Mouse (Mus musculus): Measurements from ENCODE around the gene Csdc2. TPM values are rescaled to one million over a fixed set of nuclear protein-coding genes. Genes with fewer than 3 reads are reported as not detected.
"Not testable (repeated sequence)": the region's sequence is repeated elsewhere in the genome, so short reads cannot be mapped to it uniquely, and the experiment has no call there.

Csdc2 gene
- polyA plus RNA-seq, 1 experiment from 2014 or later, result 7.0 TPM

DNA sequence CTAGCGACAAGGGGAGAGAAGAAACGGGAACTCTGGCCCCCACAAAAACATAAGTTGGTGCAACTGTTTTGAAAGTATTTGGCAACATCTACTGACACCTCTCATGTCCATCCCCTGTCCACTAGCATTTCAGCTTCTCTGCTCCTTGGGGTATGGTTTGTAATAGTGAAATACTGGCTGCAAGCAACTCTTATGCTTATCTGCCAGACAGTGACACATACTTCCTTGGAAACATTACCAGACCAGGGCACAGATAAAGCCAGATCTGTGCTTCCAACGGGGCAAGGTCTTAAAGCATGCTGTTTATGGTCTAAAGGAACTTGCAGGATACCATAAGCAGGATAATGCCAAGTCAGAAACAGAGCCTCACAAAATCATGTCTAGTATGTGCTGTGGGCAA lies 22.3 kb downstream of the Csdc2 start:
- H3K9ac ChIP-seq, result 0 out of 2 replicates have a peak overlapping the region, but pooled peaks have one; percentile 4
- no peaks in the 10 kb centered on the region for H3K9me3 ChIP-seq
- 56% methylated on average over 3 of the region's 3 CpGs for WGBS
- no peak overlapping the region for H3K27ac ChIP-seq (replicated peaks)
- peaks cover 16% of the 10 kb centered on the region; the same call in 1 of the 2 replicates for H3K4me1 ChIP-seq
- H3K36me3 ChIP-seq, result peaks cover 22% of the 10 kb centered on the region
- no peak for ATAC-seq (ENCODE audit: extremely low read depth, insufficient number of reproducible peaks, low FRiP score, low TSS enrichment)
- no peak overlapping the region for H3K4me2 ChIP-seq
- H3K4me3 ChIP-seq, result no peak overlapping the region
- no peaks in the 10 kb centered on the region for H3K27me3 ChIP-seq (replicated peaks)

DNA sequence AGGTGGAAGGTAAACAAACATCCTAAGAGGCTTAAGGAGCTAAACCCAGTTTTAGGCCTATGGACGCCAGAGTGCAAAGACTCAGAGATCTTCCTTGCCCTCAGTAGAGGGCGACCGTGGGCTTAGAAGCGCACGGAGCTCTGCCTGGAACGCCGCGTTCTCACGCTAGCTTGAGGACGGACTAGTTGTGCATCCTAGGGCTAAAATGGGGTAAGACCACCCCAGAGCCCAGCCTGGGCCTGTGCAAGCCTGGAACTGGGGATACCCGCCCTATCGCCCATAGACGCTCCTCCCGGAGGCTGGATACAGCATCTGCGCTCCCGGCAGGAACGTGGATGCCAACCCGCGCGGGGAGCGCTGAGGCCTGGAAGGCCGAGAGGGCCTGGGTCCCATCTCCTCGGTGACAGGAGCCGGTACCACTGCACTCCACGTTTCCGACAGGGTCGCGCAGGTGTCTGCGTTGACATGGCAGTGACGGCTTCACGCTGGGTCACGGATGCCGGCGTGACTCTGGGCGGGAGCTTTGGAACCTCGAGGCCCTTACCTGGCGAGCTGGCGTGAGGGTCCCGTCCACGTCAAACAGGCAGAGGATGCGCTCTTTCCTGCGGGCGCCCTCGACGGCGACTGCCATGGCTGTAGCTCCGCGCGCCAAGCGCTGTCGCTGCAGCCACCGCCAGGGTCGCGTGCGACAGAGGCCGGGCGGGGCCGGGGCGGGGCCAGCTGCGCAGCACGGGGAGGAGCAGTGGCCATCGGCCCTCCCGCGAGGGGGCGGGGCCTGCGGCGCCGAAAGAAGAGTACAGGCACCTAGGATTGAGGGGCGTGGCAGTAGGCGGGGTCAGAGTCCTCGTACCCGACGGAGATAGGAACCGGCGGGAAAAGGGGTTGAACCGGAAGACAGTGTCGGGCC lies 23.9 kb downstream of the Csdc2 start, which contains the start of gene Pmm1:
TSS of gene Pmm1 (minus strand) at position 760 of the 907 bp plus-strand sequence.
- Histone ChIP-seq H3K27ac (replicated peaks) (peak within 1 kb of the TSS; percentile 81), H3K9me3 (no peaks in the 10 kb centered on the region), H3K4me1 (peaks cover 16% of the 10 kb centered on the region; the same call in 1 of the 2 replicates), H3K36me3 (peaks cover 7% of the 10 kb centered on the region; the same call in 1 of the 2 replicates), H3K9ac (peak within 1 kb of the TSS; percentile 85), H3K4me3 (peak within 1 kb of the TSS; percentile 66), H3K27me3 (replicated peaks) (no peaks in the 10 kb centered on the region), H3K4me2 (peak within 1 kb of the TSS; percentile 98)
- under 1% methylated on average over 72 of the region's 77 CpGs for WGBS
- ATAC-seq (ENCODE audit: extremely low read depth, insufficient number of reproducible peaks, low FRiP score, low TSS enrichment), result peak; percentile 98

DNA sequence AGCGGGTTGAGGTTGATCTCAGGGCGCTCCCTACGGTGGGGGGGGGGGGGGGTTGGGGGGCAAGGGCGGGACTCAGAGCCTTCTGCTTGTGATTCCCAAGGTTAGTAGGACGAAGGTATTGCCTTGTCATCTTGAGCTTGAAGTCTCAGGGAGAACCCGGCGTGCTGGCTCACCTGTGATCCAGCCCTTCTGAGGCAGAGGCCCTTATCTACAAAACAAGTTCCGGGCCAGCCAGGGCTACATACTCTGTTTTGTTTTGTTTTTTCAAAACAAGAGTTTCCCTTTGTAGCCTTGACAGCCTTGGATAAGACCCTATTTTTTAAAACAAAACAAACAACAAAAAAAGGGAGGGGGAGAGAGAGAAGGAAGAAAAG lies 24.5 kb downstream of the Csdc2 start:
- Histone ChIP-seq H3K27ac (replicated peaks) (peak overlapping the region; percentile 32; the same call in 1 of the 2 replicates), H3K27me3 (replicated peaks) (no peaks in the 10 kb centered on the region), H3K4me2 (peak overlapping the region; percentile 98), H3K9ac (peak overlapping the region; percentile 64), H3K36me3 (0 out of 2 replicates have a peak, but pooled peaks cover 1% of the 10 kb centered on the region), H3K9me3 (no peaks in the 10 kb centered on the region), H3K4me3 (peak overlapping the region; percentile 66), H3K4me1 (peaks cover 16% of the 10 kb centered on the region; the same call in 1 of the 2 replicates)
- WGBS, result under 1% methylated on average over 5 of the region's 8 CpGs
- ATAC-seq (ENCODE audit: extremely low read depth, insufficient number of reproducible peaks, low FRiP score, low TSS enrichment), result no peak; the same call in 1 of the 2 replicates

DNA sequence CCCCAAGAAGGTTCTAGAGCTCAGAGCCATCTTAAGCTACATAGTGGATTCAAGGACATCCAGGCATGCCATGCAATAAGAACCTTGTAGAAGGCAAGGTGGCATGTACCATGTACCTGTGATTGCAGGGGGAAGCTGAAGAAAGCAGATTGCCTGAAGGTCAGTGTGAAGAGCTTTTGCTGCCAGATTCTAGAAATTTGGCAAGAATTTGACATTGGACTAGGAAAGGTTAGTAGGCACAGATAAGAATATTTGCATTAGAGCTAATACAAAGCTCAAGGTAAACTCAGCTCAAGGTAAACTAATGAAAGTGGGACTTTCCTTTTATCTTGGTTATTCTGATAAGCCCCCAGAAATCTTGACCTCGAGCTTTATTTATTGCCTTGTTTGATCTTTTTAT lies 27.7 kb downstream of the Csdc2 start:
- H3K27me3 ChIP-seq (replicated peaks), result no peaks in the 10 kb centered on the region
- ATAC-seq (ENCODE audit: extremely low read depth, insufficient number of reproducible peaks, low FRiP score, low TSS enrichment), result no peak
- no peak overlapping the region for H3K27ac ChIP-seq (replicated peaks)
- no peak overlapping the region for H3K4me3 ChIP-seq
- H3K4me1 ChIP-seq, result peaks cover 14% of the 10 kb centered on the region; the same call in 1 of the 2 replicates
- no peaks in the 10 kb centered on the region for H3K36me3 ChIP-seq
- no peak overlapping the region for H3K9ac ChIP-seq
- WGBS, result 45% methylated on average over 1 of the region's 1 CpGs
- H3K4me2 ChIP-seq, result no peak overlapping the region
- H3K9me3 ChIP-seq, result no peaks in the 10 kb centered on the region

DNA sequence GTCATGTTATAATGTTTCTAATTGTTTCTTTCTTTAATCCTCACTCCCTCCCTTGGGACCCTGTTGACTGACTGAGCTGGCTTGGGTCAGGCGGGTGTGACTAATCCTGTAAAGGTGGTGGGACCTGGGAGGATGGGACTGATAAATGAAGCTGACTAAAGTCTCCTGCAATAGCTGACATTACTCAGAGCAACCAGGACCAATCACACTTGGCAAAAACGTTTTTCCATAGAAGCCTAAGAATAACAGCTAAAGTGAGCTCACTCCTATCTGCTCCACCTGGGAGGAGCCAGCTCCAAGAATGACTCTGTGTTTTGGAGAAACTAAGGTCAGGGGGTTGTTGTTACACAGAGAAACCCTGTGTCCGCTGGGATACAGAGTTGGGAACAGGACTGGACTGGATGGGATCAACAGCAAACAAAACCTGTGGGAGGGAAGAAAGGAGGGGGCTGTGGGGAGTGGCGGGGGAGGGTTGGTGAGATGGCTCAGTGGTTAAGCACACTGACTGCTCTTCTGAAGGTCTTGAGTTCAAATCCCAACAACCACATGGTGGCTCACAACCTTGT lies 28.5 kb downstream of the Csdc2 start:
- no peak for ATAC-seq (ENCODE audit: extremely low read depth, insufficient number of reproducible peaks, low FRiP score, low TSS enrichment)
- H3K9me3 ChIP-seq, result no peaks in the 10 kb centered on the region
- H3K4me2 ChIP-seq, result no peak overlapping the region
- H3K27ac ChIP-seq (replicated peaks), result no peak overlapping the region
- 55% methylated on average over 4 of the region's 4 CpGs for WGBS
- no peak overlapping the region for H3K4me3 ChIP-seq
- no peaks in the 10 kb centered on the region for H3K36me3 ChIP-seq
- 0 out of 2 replicates have a peak, but pooled peaks cover 11% of the 10 kb centered on the region for H3K4me1 ChIP-seq
- H3K9ac ChIP-seq, result no peak overlapping the region
- H3K27me3 ChIP-seq (replicated peaks), result no peaks in the 10 kb centered on the region

DNA sequence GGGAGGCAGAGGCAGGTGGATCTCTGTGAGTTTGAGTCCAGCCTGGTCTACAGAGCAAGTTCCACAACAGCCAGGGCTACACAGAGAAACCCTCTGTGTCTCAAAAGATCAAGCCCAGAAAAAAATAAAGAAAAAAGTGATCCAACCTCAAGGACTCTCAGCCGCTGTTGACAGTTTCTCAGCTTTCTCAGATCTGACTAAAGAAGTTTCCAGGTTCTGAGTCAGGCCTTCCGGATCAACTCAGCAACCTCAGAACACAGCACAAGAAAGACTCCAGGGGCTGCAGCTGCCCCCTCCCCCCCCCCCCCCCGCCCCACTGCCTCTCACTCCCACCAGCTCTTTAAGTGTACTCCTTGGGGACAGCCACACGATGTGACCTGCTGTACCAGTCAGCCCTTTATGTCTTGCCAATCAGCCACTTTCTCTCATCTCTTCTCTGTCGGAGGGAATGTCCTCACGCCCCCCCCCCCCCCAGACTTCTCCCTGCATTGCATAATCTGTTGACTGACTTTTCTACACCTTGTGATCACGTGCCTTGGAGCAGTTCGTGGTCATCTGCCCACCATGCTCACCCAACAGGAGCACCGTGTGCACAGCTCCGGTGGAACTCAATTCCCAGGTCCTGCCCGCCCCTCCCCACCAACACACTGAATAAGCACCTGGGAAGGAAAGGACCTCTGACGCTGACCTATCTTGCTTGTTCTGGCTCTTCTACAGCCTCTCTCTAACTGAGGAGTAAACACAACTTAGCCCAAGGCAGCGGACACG lies 29.7 kb downstream of the Csdc2 start:
- H3K27ac ChIP-seq (replicated peaks), result no peak overlapping the region
- no peak for ATAC-seq (ENCODE audit: extremely low read depth, insufficient number of reproducible peaks, low FRiP score, low TSS enrichment)
- no peak overlapping the region for H3K9ac ChIP-seq
- H3K4me1 ChIP-seq, result 0 out of 2 replicates have a peak, but pooled peaks cover 8% of the 10 kb centered on the region
- H3K9me3 ChIP-seq, result no peaks in the 10 kb centered on the region
- H3K36me3 ChIP-seq, result no peaks in the 10 kb centered on the region
- WGBS, result 74% methylated on average over 13 of the region's 14 CpGs
- H3K27me3 ChIP-seq (replicated peaks), result no peaks in the 10 kb centered on the region
- no peak overlapping the region for H3K4me2 ChIP-seq
- H3K4me3 ChIP-seq, result no peak overlapping the region

DNA sequence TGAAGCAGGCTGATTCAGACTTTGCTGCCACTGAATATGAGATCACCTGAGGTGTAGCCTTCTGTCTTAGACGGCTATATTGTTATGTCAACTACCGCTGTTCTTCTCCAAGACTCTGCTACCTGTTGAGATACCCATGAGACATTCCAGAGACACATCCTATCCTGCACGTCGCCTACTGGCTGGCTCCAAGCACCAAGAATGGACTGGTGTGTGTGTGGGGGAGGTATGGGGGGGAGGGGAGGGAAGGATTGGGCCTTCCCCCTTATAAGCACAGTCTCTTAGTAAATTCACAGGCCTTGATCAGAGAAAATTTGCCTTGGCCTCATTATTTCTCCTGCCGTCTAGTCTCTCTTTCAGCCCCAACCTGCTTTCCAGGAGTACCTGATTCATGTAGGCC lies 31.3 kb downstream of the Csdc2 start:
- no peak overlapping the region for H3K4me2 ChIP-seq
- H3K9me3 ChIP-seq, result peaks cover 5% of the 10 kb centered on the region; the same call in 1 of the 2 replicates
- 0 out of 2 replicates have a peak, but pooled peaks cover 8% of the 10 kb centered on the region for H3K4me1 ChIP-seq
- H3K4me3 ChIP-seq, result no peak overlapping the region
- no peak overlapping the region for H3K27ac ChIP-seq (replicated peaks)
- H3K27me3 ChIP-seq (replicated peaks), result no peaks in the 10 kb centered on the region
- no peaks in the 10 kb centered on the region for H3K36me3 ChIP-seq
- WGBS, result 83% methylated on average over 5 of the region's 5 CpGs
- no peak overlapping the region for H3K9ac ChIP-seq
- no peak for ATAC-seq (ENCODE audit: extremely low read depth, insufficient number of reproducible peaks, low FRiP score, low TSS enrichment)

DNA sequence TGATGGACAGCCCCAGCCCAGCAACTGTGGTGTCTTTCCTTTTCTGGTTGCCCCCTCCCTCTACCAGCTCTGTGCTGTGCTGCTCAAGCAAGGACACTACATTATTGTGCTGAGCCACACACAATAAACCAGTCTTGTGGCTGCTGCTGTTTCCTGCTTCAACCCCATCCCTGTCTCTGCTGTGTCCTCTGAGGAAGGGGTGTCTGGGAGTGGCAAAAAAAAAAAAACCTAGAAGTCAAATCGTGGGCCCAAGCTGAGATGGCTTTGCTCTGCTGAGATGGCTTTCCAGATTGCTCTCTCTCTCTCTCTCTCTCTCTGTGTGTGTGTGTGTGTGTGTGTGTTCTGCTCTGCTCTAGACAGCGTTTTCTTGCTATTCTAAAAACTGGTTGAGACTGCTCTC lies 31.9 kb downstream of the Csdc2 start:
- H3K4me3 ChIP-seq, result no peak overlapping the region
- no peak for ATAC-seq (ENCODE audit: extremely low read depth, insufficient number of reproducible peaks, low FRiP score, low TSS enrichment)
- H3K27ac ChIP-seq (replicated peaks), result no peak overlapping the region
- H3K4me2 ChIP-seq, result no peak overlapping the region
- H3K4me1 ChIP-seq, result 0 out of 2 replicates have a peak, but pooled peaks cover 8% of the 10 kb centered on the region
- H3K36me3 ChIP-seq, result no peaks in the 10 kb centered on the region
- H3K9me3 ChIP-seq, result peaks cover 5% of the 10 kb centered on the region; the same call in 1 of the 2 replicates
- WGBS, result 43% methylated on average over 2 of the region's 2 CpGs
- H3K27me3 ChIP-seq (replicated peaks), result no peaks in the 10 kb centered on the region
- H3K9ac ChIP-seq, result no peak overlapping the region; the same call in 1 of the 2 replicates

DNA sequence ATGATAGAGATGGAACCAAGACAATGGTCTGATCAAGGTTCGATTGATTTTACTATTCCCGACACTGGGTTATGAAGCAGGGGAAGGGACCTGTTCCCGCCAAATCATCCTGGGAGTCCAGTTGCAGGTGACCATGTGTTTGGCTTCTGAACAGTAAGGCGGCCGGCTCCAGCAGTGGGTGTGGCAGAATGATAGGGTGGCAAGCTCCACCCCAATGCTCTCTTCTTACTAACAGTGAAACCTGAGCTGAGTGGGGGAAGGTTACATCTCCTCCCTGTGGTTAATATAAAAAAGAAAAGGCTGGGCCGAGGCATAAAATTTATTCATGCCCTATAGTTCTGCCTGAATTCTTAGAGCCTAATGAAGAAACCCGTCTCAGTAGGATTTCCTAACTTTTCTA lies 32.6 kb downstream of the Csdc2 start:
- H3K9ac ChIP-seq, result no peak overlapping the region
- H3K27me3 ChIP-seq (replicated peaks), result no peaks in the 10 kb centered on the region
- 0 out of 2 replicates have a peak, but pooled peaks cover 8% of the 10 kb centered on the region for H3K4me1 ChIP-seq
- no peak overlapping the region for H3K4me3 ChIP-seq
- no peaks in the 10 kb centered on the region for H3K36me3 ChIP-seq
- no peak overlapping the region for H3K4me2 ChIP-seq
- peaks cover 5% of the 10 kb centered on the region; the same call in 1 of the 2 replicates for H3K9me3 ChIP-seq
- WGBS, result 58% methylated on average over 7 of the region's 7 CpGs
- ATAC-seq (ENCODE audit: extremely low read depth, insufficient number of reproducible peaks, low FRiP score, low TSS enrichment), result no peak
- no peak overlapping the region for H3K27ac ChIP-seq (replicated peaks)

DNA sequence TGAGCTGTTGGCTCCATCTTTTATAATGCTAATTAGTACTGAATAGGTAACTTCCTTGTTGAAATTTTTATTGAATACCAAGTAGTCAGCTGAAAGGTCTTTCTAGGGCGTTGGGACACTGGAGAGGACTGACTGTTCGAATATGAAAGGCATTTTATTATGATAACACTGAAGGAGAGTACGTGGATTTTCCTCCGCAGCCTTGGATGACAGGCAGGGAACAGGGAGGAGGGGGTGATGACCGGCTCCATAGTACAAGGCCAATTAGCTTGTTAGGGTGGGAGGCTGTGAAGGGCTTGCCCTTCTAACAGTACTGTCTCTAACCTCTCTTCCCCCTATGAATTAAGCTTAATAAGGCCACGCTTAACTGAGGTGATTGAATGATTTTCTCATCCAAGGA lies 33.1 kb downstream of the Csdc2 start:
- H3K4me2 ChIP-seq; H3K9ac ChIP-seq; H3K36me3 ChIP-seq; H3K4me3 ChIP-seq; H3K27me3 ChIP-seq (replicated peaks); H3K9me3 ChIP-seq; H3K27ac ChIP-seq (replicated peaks); H3K4me1 ChIP-seq; ATAC-seq (ENCODE audit: extremely low read depth, insufficient number of reproducible peaks, low FRiP score, low TSS enrichment): not testable (repeated sequence)
- 63% methylated on average over 6 of the region's 6 CpGs for WGBS

DNA sequence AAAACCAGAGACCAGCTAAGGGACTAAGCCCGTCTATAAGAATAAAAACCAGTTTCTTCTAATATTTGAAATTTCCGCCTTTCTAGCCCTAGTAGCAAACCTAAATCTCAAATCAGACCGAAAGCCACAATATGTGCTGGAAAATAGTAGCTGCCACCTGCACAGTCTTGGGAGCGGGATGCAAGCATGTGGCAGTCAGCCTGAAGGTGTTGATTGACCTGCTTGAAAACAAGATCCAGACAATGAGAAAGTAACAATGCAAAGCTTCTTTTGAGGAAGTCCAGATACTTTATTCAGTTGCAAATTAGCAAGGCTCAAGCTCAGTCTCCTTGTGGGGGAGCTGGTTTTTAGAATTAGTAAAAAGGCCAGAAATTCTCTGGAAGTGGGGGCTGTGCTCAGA lies 33.9 kb downstream of the Csdc2 start:
- not testable (repeated sequence) for ATAC-seq (ENCODE audit: extremely low read depth, insufficient number of reproducible peaks, low FRiP score, low TSS enrichment); H3K4me2 ChIP-seq; H3K36me3 ChIP-seq; H3K9ac ChIP-seq; H3K4me3 ChIP-seq; H3K4me1 ChIP-seq; H3K27me3 ChIP-seq (replicated peaks); H3K27ac ChIP-seq (replicated peaks); H3K9me3 ChIP-seq
- WGBS, result 84% methylated on average over 4 of the region's 4 CpGs

All from heart, embryonic 13.5 days (tissue).